Mouse (Mus musculus) bone marrow macrophage, adult 2 months (primary cell): Measurements from ENCODE around the gene Cacybp. TPM values are rescaled to one million over a fixed set of nuclear protein-coding genes. Genes with fewer than 3 reads are reported as not detected.

Experiments
- H3K27ac ChIP-seq: 2 replicates; pipeline ENCODE4 v1.5.1; 2012; ENCODE audit warnings: low read depth, low read length; ENCODE audit not compliant: insufficient read depth
- H3K4me1 ChIP-seq: 2 replicates; pipeline ENCODE4 v1.6.1; 2012; ENCODE audit warnings: low read length; ENCODE audit not compliant: control insufficient read depth, insufficient read depth
- H3K4me3 ChIP-seq: 2 replicates; pipeline ENCODE4 v1.5.1; 2012; ENCODE audit warnings: mild to moderate bottlenecking, low read length, moderate library complexity; ENCODE audit not compliant: insufficient read depth
- CTCF ChIP-seq: IDR thresholded peaks from 2 replicates; pipeline ENCODE4 v1.5.1; 2012; ENCODE audit warnings: low read depth, mild to moderate bottlenecking, low read length, moderate library complexity
- POLR2A ChIP-seq: IDR thresholded peaks from 2 replicates; pipeline ENCODE4 v1.6.1; 2012; ENCODE audit warnings: mild to moderate bottlenecking, low read depth, low read length, borderline replicate concordance
- polyA plus RNA-seq: library from polyadenylated mRNA; stranded (reverse); fragments of >200 nt; gene quantifications from 2 replicates; pipeline ENCODE4 v1.2.4, GENCODE M21; 2012; ENCODE audit not compliant: missing spikeins, insufficient read depth, insufficient read length

Gene Cacybp
- polyA plus RNA-seq, 1 experiment = 48.1 TPM

DNA sequence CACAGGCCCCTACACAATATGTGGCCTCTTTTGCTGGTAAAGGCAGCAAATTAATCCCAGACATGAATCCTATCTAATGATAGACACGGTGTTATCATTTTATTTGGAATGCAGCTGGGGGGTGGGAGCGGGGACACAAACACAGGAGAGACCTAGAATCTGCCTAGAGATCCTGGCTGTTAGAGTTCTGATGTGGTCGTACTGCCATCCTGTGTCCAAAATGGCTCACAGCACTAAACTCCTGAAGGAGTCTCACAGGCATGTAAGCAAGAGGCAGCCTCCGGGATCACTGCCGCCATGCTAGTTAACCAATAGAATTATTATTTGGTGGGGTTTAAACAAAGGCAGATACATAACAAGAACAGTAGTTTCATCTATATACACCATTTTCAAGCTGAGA, 28.2 kb downstream of the Cacybp start:
- H3K4me1 ChIP-seq = peaks cover 2% of the 10 kb centered on the region; the same call in 1 of the 2 replicates

DNA sequence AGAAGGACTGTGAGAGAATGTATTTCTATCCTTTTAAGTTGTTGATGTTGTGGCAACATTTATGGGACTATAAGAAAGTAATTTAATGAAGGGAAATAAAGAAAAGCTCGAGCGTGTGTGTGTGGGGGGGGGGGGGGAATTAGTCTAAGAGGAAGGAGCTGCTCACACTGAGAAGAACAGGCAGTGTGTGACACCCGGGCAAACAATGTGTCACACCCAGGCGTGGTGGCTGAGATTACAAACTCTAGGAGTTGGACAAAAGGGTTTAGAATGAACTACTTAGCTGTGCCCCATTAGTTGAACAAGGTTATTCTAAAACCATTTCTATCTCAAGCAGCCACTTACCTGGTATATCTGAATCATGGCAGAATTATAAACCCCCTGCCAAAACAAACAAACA, 31.5 kb downstream of the Cacybp start:
- H3K27ac ChIP-seq = no peak overlapping the region
- peaks cover 2% of the 10 kb centered on the region; the same call in 1 of the 2 replicates for H3K4me1 ChIP-seq
- no peak overlapping the region for H3K4me3 ChIP-seq
- no peak for TF ChIP-seq CTCF
- no peak for TF ChIP-seq POLR2A

More for the DNA sequence above, 28.2 kb downstream of the Cacybp start:
- H3K4me3 ChIP-seq = no peak overlapping the region
- H3K27ac ChIP-seq = no peak overlapping the region
- TF ChIP-seq CTCF (peak; percentile 51; the same call in 1 of the 2 replicates), POLR2A (no peak)

DNA sequence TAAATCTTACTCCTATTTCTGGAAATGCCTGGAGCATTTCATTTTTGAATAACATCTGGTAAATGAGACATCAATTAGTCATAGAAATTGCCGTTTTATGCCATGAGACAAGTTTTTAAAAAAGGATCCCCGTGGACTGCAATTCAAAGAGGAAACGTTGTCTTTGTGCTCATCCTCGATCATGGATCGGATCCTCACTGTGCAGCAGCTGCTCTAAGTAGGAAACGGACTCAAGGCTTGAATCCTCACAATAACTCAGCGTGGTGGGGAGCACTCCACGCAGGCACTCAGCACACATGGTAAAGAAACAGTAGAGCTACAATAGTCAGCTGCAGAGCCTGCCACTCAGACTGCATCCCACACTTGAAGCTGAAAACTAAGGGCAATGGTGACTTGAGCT, 35.8 kb downstream of the Cacybp start:
- Histone ChIP-seq H3K4me1 (no peaks in the 10 kb centered on the region), H3K27ac (no peak overlapping the region), H3K4me3 (no peak overlapping the region)
- TF ChIP-seq CTCF (no peak), POLR2A (no peak)

DNA sequence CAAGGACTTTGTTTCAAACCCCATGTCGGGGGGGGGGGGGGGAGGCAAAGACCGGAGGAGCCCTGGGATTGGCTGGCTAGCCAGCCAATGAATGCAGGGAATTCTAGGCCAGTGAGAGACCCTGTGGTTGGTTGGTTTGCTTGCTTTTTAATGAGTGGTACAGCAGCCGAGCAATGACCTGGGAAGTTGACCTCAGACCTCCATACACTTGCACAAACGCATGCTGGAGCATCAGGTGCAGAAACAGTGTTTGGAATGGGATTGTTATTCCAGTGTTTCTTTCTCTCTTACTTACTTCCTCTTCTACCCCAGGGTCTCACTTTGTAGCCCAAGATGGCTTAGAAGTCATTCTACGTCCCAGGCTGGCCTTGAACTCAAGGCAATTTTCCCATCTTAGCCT, 46.1 kb downstream of the Cacybp start:
- Histone ChIP-seq H3K27ac (no peak overlapping the region), H3K4me1 (no peaks in the 10 kb centered on the region), H3K4me3 (no peak overlapping the region)
- TF ChIP-seq POLR2A = no peak
- no peak for TF ChIP-seq CTCF

DNA sequence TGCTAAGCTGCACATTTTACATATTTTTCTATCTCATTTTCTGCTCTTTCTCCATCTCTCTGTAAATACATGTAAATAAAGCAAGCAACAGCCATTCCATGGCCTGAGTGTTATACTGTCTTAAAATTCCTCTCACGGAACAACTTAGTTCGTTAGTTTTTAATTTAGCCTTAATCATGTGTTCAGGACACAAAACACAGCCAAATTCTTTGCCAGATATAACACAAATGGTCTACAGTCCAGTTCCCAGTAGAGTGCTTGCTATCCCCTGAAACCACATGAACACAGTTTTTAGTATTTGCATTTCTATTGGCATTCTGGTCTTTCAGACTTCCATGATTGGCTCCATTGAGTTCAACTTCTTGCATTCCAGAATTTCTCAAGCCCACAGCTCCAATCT, 54.5 kb downstream of the Cacybp start:
- Histone ChIP-seq H3K4me1 (peaks cover 19% of the 10 kb centered on the region), H3K27ac (no peak overlapping the region), H3K4me3 (no peak overlapping the region)
- TF ChIP-seq POLR2A = no peak
- no peak for TF ChIP-seq CTCF

DNA sequence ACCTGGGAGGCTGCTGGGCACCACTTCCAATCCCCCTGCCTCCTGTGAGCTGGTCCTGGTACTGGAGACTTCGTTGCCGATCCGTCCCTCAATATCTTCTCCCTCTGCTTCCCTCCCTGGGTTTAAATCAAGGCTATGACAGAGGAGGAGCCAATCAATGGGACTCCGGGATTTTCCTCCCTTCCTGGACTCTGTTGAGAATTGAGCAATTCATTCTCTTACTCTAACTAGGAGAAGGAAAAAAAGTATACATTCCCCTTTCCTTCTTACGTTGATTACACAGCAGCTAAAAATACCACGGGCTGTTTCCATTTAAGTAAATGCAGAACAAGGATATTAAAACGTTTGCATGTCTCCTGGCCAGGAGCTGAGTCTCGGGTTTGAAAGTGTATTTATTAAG, 59.2 kb downstream of the Cacybp start, which contains the start of gene Tnn:
Gene Tnn, minus strand, starts transcription at position 101 of the 400 bp plus-strand sequence.
- H3K4me3 ChIP-seq = no peak within 1 kb of the TSS
- H3K4me1 ChIP-seq = peaks cover 39% of the 10 kb centered on the region
- no peak within 1 kb of the TSS for H3K27ac ChIP-seq
- TF ChIP-seq CTCF (no peak), POLR2A (no peak)

Other genes with a start within 250 kb of the Cacybp start
- gene 4930523C07Rik, start 168.5 kb downstream of the Cacybp start, polyA plus RNA-seq = 8.8 and 9.3 TPM in 2 replicates
- gene Tnn, start 59.3 kb downstream of the Cacybp start, polyA plus RNA-seq = 0.60 and 0.75 TPM in 2 replicates
- gene Mrps14, start 17.7 kb downstream of the Cacybp start, polyA plus RNA-seq = 56.0 and 72.4 TPM in 2 replicates